Mouse (Mus musculus): ENCODE measurements around the gene Gm44596. TPM values are rescaled to one million over a fixed set of nuclear protein-coding genes. Genes with fewer than 3 reads are reported as not detected.

Gene Gm44596
- polyA plus RNA-seq (2011; ENCODE audit: insufficient read depth, insufficient read length, low read depth, missing spikeins) = not detected in 2 replicates

DNA sequence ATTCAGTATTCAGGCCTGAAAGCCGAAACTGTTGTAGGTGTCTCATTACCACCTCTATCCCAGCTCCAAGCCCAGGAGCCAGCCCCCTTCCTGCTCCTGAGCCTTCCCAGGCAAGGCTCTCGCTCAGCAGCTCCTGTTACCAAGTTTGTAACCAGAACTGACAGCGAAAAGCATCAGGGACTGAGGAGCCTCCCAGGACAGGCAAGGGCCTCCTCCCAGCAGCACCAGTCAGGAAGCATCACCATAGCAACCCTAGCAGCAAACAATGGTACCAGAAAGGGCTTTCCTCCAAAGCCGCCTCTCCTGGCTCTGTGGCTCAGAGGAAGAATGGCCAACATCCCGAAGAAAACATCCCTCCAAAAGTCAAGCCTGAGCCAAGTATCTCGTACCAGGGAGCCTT lies at the start of gene Gm44596, which contains the start of gene Tex52:
Gm44596 (plus strand) TSS at position 312 of the 400 bp plus-strand sequence.
Tex52 (plus strand) TSS at position 265 of the 400 bp plus-strand sequence.
- Histone ChIP-seq H3K27ac (ENCODE audit: insufficient read depth, low read length) (no peak within 1 kb of the TSS), H3K4me1 (ENCODE audit: control insufficient read depth, insufficient read depth, low read length) (peaks cover 2% of the 10 kb centered on the region), H3K27me3 (ENCODE audit: control insufficient read depth, insufficient read depth, low read length, poor library complexity, severe bottlenecking) (no peaks in the 10 kb centered on the region), H3K9me3 (replicated peaks; ENCODE audit: control insufficient read depth, insufficient read depth, low read length, poor library complexity, severe bottlenecking) (no peaks in the 10 kb centered on the region), H3K36me3 (ENCODE audit: control insufficient read depth, insufficient read depth, low read length, poor library complexity, severe bottlenecking) (peaks cover 38% of the 10 kb centered on the region), H3K4me3 (ENCODE audit: low read depth, low read length) (no peak within 1 kb of the TSS), H3K9ac (ENCODE audit: low read depth, poor library complexity, severe bottlenecking) (no peak within 1 kb of the TSS)
- TF ChIP-seq CTCF (IDR thresholded peaks at IDR 0.05; ENCODE audit: low read depth, low read length) (no peak), EP300 (IDR thresholded peaks at IDR 0.05; ENCODE audit: insufficient read depth, low read depth, low read length) (no peak), POLR2A (IDR thresholded peaks at IDR 0.05; ENCODE audit: insufficient read depth, low read length) (no peak)

DNA sequence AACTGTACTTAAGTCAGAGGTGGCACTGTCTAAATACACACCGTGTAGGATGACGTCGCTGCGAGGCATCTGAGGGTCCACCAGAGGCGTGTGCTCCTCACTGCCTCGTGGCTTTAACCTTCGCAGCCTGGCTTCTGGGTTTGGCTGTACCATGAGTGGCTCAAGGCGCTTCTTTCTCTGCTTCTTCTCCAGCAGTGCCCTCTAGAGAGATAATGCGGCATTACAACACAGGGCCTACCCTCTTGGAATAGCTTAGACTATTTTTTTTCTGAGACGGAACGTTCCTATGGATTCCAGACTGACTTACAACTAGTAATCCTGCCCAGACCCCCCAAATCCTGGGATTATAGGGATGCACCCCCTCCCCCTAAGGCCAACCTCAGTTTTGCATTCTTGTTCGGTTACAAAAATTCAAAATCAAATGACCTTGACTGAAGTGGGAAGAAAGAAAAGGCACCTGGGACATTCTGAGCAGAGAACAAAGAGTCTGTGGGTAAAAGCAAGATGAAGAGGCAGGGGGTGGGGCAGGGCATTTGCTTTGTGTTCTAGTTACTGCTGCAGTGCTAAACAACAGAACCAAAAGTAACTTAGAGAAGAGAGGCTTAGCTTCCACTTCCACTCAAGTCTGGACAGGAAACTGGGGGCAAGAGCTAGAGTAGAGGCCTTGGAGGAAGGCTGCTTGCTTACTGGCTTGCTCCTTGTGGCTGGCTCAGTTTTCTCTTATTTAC lies 40.7 kb upstream of the Gm44596 start:
- H3K36me3 ChIP-seq (ENCODE audit: control insufficient read depth, insufficient read depth, low read length, poor library complexity, severe bottlenecking) = peaks cover 4% of the 10 kb centered on the region; the same call in 1 of the 2 replicates
- peak overlapping the region; percentile 98 for H3K27ac ChIP-seq (ENCODE audit: insufficient read depth, low read length)
- H3K4me3 ChIP-seq (ENCODE audit: low read depth, low read length) = peak overlapping the region; percentile 26

DNA sequence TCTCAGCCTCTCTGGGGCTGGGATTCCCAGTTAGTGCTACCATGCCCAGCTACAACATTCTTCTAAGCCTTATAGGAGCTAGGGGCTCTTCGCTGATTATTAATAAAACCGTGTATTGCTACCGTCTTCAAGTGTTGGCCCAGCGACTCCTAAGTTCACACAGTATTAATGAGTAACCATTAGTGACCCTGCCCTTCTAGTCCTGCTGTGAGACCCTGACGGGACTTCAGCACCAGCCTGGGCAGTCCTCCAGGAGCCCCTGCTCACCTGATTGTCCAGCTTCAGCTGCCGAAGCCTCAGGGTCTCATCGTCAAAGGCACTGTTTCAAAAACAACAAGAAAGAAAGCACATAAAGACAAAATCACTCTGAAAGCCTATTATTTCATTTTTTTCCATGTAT lies 37.8 kb upstream of the Gm44596 start:
- no peak overlapping the region for H3K4me3 ChIP-seq (ENCODE audit: low read depth, low read length)
- no peak for TF ChIP-seq EP300 (IDR thresholded peaks at IDR 0.05; ENCODE audit: insufficient read depth, low read depth, low read length)
- TF ChIP-seq POLR2A (IDR thresholded peaks at IDR 0.05; ENCODE audit: insufficient read depth, low read length) = no peak
- TF ChIP-seq CTCF (IDR thresholded peaks at IDR 0.05; ENCODE audit: low read depth, low read length) = no peak
- H3K9ac ChIP-seq (ENCODE audit: low read depth, poor library complexity, severe bottlenecking) = no peak overlapping the region
- no peaks in the 10 kb centered on the region for H3K9me3 ChIP-seq (replicated peaks; ENCODE audit: control insufficient read depth, insufficient read depth, low read length, poor library complexity, severe bottlenecking)
- no peaks in the 10 kb centered on the region for H3K27me3 ChIP-seq (ENCODE audit: control insufficient read depth, insufficient read depth, low read length, poor library complexity, severe bottlenecking)
- H3K36me3 ChIP-seq (ENCODE audit: control insufficient read depth, insufficient read depth, low read length, poor library complexity, severe bottlenecking) = peaks cover 3% of the 10 kb centered on the region; the same call in 1 of the 2 replicates
- H3K27ac ChIP-seq (ENCODE audit: insufficient read depth, low read length) = no peak overlapping the region
- H3K4me1 ChIP-seq (ENCODE audit: control insufficient read depth, insufficient read depth, low read length) = peaks cover 11% of the 10 kb centered on the region

More for the DNA sequence above, 40.7 kb upstream of the Gm44596 start:
- Histone ChIP-seq H3K9me3 (replicated peaks; ENCODE audit: control insufficient read depth, insufficient read depth, low read length, poor library complexity, severe bottlenecking) (no peaks in the 10 kb centered on the region), H3K27me3 (ENCODE audit: control insufficient read depth, insufficient read depth, low read length, poor library complexity, severe bottlenecking) (no peaks in the 10 kb centered on the region), H3K4me1 (ENCODE audit: control insufficient read depth, insufficient read depth, low read length) (peaks cover 11% of the 10 kb centered on the region), H3K9ac (ENCODE audit: low read depth, poor library complexity, severe bottlenecking) (peak overlapping the region; percentile 47; the same call in 1 of the 2 replicates)
- TF ChIP-seq CTCF (IDR thresholded peaks at IDR 0.05; ENCODE audit: low read depth, low read length) (peak; percentile 39), POLR2A (IDR thresholded peaks at IDR 0.05; ENCODE audit: insufficient read depth, low read length) (no peak), EP300 (IDR thresholded peaks at IDR 0.05; ENCODE audit: insufficient read depth, low read depth, low read length) (0 out of 2 replicates have a peak, but pooled peaks have one; percentile 25)

DNA sequence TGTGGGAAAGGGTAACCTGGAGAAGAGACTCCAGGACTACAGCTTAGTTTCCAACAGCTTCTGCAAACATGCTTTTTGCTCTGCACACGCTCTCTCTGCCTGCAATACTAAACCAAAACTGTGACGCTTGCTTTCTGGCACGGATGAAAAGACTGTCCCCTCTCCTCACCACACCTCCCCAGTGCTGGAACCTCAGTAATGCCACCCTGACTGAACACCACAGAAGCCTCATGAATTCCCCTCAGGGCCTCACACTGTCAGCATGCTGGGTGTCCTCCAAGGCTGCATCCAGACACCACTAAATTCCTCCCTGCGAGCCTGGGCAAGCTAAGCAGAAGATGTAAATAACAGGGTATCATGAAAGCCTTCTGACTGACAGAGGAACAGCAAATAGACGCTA lies 36.4 kb upstream of the Gm44596 start:
- Histone ChIP-seq H3K27me3 (ENCODE audit: control insufficient read depth, insufficient read depth, low read length, poor library complexity, severe bottlenecking) (no peaks in the 10 kb centered on the region), H3K4me3 (ENCODE audit: low read depth, low read length) (no peak overlapping the region), H3K9ac (ENCODE audit: low read depth, poor library complexity, severe bottlenecking) (no peak overlapping the region), H3K36me3 (ENCODE audit: control insufficient read depth, insufficient read depth, low read length, poor library complexity, severe bottlenecking) (peaks cover 8% of the 10 kb centered on the region), H3K27ac (ENCODE audit: insufficient read depth, low read length) (peak overlapping the region; percentile 17; the same call in 1 of the 2 replicates), H3K9me3 (replicated peaks; ENCODE audit: control insufficient read depth, insufficient read depth, low read length, poor library complexity, severe bottlenecking) (no peaks in the 10 kb centered on the region), H3K4me1 (ENCODE audit: control insufficient read depth, insufficient read depth, low read length) (peaks cover 7% of the 10 kb centered on the region)
- TF ChIP-seq EP300 (IDR thresholded peaks at IDR 0.05; ENCODE audit: insufficient read depth, low read depth, low read length) (no peak), POLR2A (IDR thresholded peaks at IDR 0.05; ENCODE audit: insufficient read depth, low read length) (no peak), CTCF (IDR thresholded peaks at IDR 0.05; ENCODE audit: low read depth, low read length) (no peak)

DNA sequence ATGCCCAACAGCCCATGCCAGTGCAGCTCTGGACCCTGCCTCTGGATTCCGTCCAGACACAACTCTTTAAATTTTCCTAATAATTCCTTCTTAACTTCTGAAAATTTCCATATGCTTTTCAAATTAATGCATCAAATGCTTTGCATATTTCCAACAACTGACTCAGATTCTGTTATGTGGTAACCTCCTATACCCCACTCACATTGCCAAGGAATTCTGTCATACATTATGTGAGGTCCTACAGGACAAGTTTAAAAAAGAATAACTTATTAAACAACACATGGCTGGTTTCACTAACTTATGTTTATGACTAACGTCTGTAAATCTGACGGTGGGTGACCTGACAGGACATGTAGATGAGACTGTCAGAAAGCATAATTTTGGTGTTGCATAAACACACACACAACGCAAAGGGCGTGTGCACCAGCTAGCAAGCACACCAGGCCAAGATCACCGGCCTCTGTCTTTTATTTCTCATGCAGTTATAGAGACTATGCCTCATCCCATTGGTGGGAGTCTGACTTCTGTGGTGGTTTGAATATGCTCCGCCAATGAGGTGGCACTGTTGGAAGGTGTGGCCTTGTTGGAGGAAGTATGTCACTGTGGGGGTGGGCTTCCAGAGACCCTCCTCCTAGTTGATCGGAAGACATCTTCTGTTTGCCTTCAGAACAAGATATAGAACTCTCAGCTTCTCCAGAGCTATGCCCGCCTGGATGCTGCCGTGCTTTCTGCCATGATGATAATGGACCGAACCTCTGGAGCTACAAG lies 33.2 kb upstream of the Gm44596 start:
- no peak overlapping the region for H3K9ac ChIP-seq (ENCODE audit: low read depth, poor library complexity, severe bottlenecking)
- TF ChIP-seq EP300 (IDR thresholded peaks at IDR 0.05; ENCODE audit: insufficient read depth, low read depth, low read length) (no peak), POLR2A (IDR thresholded peaks at IDR 0.05; ENCODE audit: insufficient read depth, low read length) (no peak), CTCF (IDR thresholded peaks at IDR 0.05; ENCODE audit: low read depth, low read length) (no peak)
- H3K4me1 ChIP-seq (ENCODE audit: control insufficient read depth, insufficient read depth, low read length) = peaks cover 5% of the 10 kb centered on the region
- no peaks in the 10 kb centered on the region for H3K9me3 ChIP-seq (replicated peaks; ENCODE audit: control insufficient read depth, insufficient read depth, low read length, poor library complexity, severe bottlenecking)
- peak overlapping the region; percentile 43 for H3K4me3 ChIP-seq (ENCODE audit: low read depth, low read length)
- H3K27me3 ChIP-seq (ENCODE audit: control insufficient read depth, insufficient read depth, low read length, poor library complexity, severe bottlenecking) = no peaks in the 10 kb centered on the region
- no peak overlapping the region for H3K27ac ChIP-seq (ENCODE audit: insufficient read depth, low read length)
- peaks cover 8% of the 10 kb centered on the region for H3K36me3 ChIP-seq (ENCODE audit: control insufficient read depth, insufficient read depth, low read length, poor library complexity, severe bottlenecking)
